Mouse (Mus musculus): ENCODE data around the gene Rai2. TPM values are rescaled to one million over a fixed set of nuclear protein-coding genes. Genes with fewer than 3 reads are reported as not detected.

Gene Rai2
- polyA plus RNA-seq, 1 experiment from 2014 or later, result 10.1 TPM

DNA sequence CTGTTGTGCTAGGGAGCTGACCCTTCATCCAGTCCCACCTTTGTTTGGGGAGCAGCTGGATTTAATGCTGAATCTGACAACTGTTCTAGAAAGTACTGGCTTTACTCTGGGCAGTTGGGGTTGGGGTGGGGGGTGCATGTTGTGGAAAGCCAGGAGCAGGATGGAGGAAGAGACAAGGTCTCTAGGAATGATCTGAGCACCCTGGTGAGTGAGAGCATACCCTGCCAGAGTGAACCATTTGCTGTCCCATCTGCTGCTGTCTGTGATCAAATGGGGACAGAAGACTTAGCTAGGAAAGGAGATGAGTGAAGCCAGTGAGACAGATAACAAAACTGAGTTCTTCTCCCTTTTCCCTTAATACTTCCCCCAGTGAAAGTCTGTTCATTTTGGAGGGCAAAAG, 13.2 kb downstream of the Rai2 start:
- H3K9ac ChIP-seq (ENCODE audit: low read depth, low read length), result no peak overlapping the region
- no peak overlapping the region for H3K4me2 ChIP-seq (ENCODE audit: low read depth, low read length)

DNA sequence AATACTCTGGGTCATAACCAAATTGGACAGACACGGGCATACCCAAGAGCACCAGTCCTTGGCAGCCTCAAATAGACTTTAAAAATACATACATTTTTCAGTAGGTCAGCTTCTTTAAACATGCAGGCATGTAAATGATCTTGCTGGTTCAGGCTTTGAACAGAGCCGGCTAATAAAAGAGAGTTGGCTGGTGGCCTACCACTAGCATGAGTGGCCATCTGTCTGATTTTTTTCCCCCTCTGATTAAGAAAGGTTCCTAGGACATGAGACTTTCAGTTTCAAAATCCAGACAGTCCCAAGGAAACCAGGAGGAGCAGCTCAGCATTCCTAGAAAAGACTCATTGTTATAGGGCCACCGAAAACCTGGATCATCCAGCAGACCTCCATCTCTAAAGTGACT, 15.0 kb downstream of the Rai2 start:
- H3K9me3 ChIP-seq (ENCODE audit: control insufficient read depth, low read length), result no peaks in the 10 kb centered on the region
- no peak for ATAC-seq
- H3K9ac ChIP-seq (ENCODE audit: low read depth, low read length), result no peak overlapping the region
- peaks cover 5% of the 10 kb centered on the region; the same call in 1 of the 2 replicates for H3K27me3 ChIP-seq (replicated peaks; ENCODE audit: control insufficient read depth, insufficient read depth, low read length)
- H3K4me3 ChIP-seq (ENCODE audit: low read length), result no peak overlapping the region
- H3K36me3 ChIP-seq (ENCODE audit: control insufficient read depth, insufficient read depth, low read length), result no peaks in the 10 kb centered on the region
- no peak overlapping the region for H3K27ac ChIP-seq (ENCODE audit: low read length)
- 75% methylated on average over 3 of the region's 3 CpGs for WGBS
- no peak overlapping the region for H3K4me2 ChIP-seq (ENCODE audit: low read depth, low read length)
- H3K4me1 ChIP-seq (ENCODE audit: control insufficient read depth, insufficient read depth, low read length), result no peaks in the 10 kb centered on the region

More for the DNA sequence above, 13.2 kb downstream of the Rai2 start:
- H3K36me3 ChIP-seq (ENCODE audit: control insufficient read depth, insufficient read depth, low read length), result no peaks in the 10 kb centered on the region
- H3K27me3 ChIP-seq (replicated peaks; ENCODE audit: control insufficient read depth, insufficient read depth, low read length), result peaks cover 5% of the 10 kb centered on the region; the same call in 1 of the 2 replicates
- H3K4me1 ChIP-seq (ENCODE audit: control insufficient read depth, insufficient read depth, low read length), result no peaks in the 10 kb centered on the region
- H3K27ac ChIP-seq (ENCODE audit: low read length), result no peak overlapping the region
- no peak for ATAC-seq
- no peak overlapping the region for H3K4me3 ChIP-seq (ENCODE audit: low read length)
- no peaks in the 10 kb centered on the region for H3K9me3 ChIP-seq (ENCODE audit: control insufficient read depth, low read length)

DNA sequence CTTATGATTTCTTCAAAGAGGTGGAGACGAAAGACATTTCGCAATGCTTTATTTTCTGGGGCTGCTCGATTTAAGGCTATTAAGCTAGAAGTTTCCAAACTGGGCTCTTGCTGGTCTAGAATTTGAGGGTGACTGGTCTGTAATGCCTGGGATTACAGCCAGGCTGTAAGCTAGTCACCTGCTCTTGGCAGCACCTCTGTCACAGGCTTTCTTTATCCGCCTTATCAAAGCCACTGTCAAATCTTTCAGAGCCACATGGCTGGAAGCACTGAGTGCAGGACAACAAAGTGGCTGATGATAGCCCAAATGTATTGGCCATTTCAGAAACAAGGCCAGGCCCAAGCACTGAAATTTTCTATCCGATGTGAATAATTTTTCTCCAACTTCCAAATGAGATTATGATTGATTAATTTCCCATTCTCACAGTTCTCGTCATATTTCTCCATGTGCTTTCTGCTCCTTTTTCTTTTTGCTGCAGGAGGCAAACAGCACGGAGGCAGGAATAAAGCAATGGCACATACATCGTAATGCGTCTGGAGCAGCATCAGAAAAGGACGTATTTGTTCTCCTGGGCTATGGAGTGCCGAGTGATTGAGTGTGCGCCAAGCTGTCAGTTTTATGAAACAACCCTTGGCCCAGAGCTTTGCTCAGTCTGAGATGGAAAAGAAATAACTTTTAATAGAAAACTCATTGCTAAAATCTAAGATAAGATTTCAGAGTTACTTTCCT, 16.9 kb downstream of the Rai2 start:
- no peak for ATAC-seq
- Histone ChIP-seq H3K9me3 (ENCODE audit: control insufficient read depth, low read length) (no peaks in the 10 kb centered on the region), H3K4me3 (ENCODE audit: low read length) (no peak overlapping the region), H3K27me3 (replicated peaks; ENCODE audit: control insufficient read depth, insufficient read depth, low read length) (peaks cover 5% of the 10 kb centered on the region; the same call in 1 of the 2 replicates), H3K4me1 (ENCODE audit: control insufficient read depth, insufficient read depth, low read length) (no peaks in the 10 kb centered on the region), H3K27ac (ENCODE audit: low read length) (no peak overlapping the region), H3K36me3 (ENCODE audit: control insufficient read depth, insufficient read depth, low read length) (no peaks in the 10 kb centered on the region), H3K9ac (ENCODE audit: low read depth, low read length) (no peak overlapping the region), H3K4me2 (ENCODE audit: low read depth, low read length) (no peak overlapping the region)
- WGBS, result 75% methylated on average over 12 of the region's 12 CpGs

DNA sequence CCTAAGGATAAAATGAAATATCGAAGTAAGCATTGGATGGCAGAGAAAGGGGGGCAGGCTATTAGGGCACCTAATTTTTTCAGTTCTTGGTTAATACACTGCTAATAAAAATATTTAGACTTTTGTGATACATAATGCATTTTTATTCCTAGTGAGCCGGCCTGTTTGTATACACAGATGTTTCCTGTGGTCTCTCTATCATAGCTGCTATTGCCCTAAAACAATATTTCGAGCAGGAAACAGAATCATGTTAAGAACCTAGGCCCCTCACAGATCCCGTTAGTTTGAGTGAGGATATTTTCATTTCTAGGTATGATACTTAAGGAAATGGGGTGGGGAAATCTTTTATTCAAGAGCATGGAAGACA, 17.4 kb downstream of the Rai2 start:
- ATAC-seq, result no peak
- 64% methylated on average over 4 of the region's 4 CpGs for WGBS

DNA sequence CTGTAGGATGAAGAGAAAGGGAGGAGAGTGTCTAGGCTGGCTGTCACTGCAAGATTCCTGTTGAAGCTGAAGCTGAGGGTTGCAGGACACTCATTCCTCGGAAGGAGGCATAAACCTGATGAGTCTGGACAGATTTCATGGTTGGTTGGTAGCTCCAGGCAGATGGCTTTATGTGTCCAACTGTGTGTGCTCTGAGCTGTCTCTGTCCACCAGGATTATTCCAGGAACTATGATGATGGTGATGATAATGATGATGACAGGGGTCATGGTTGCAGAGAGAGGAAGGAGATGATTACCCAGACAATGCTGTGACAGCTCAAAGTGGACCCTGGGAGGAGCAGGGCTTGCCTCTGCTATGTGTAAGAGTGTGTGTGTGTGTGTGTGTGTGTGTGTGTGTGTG, 22.5 kb downstream of the Rai2 start:
- H3K9me3 ChIP-seq (ENCODE audit: control insufficient read depth, low read length), result no peaks in the 10 kb centered on the region
- no peak for ATAC-seq

More for the DNA sequence above, 17.4 kb downstream of the Rai2 start:
- H3K36me3 ChIP-seq (ENCODE audit: control insufficient read depth, insufficient read depth, low read length), result no peaks in the 10 kb centered on the region
- H3K4me2 ChIP-seq (ENCODE audit: low read depth, low read length), result no peak overlapping the region
- H3K4me3 ChIP-seq (ENCODE audit: low read length), result no peak overlapping the region
- H3K27me3 ChIP-seq (replicated peaks; ENCODE audit: control insufficient read depth, insufficient read depth, low read length), result peaks cover 5% of the 10 kb centered on the region; the same call in 1 of the 2 replicates
- no peak overlapping the region for H3K9ac ChIP-seq (ENCODE audit: low read depth, low read length)
- H3K27ac ChIP-seq (ENCODE audit: low read length), result no peak overlapping the region
- H3K4me1 ChIP-seq (ENCODE audit: control insufficient read depth, insufficient read depth, low read length), result no peaks in the 10 kb centered on the region
- H3K9me3 ChIP-seq (ENCODE audit: control insufficient read depth, low read length), result no peaks in the 10 kb centered on the region

DNA sequence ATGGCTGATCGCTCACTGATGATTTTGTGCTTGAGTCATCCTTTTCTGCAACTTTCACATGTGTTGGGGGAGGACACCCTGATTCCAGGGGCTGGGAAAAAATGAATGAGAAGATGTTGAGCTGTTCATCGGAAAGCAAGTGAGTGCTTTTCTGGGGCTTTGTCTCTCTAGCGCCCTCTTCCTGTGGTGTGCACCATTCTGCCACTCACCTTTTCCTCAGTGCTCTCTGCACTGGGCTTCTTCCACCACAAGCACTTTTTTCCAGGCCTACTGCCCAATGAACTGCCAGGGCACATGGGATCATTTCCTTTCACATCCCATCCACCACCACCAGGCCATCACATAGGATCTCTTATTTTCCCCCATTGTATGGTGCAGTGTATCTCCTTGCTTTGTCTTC, 26.2 kb downstream of the Rai2 start:
- Histone ChIP-seq H3K4me3 (ENCODE audit: low read length) (no peak overlapping the region), H3K9me3 (ENCODE audit: control insufficient read depth, low read length) (no peaks in the 10 kb centered on the region), H3K36me3 (ENCODE audit: control insufficient read depth, insufficient read depth, low read length) (no peaks in the 10 kb centered on the region), H3K4me2 (ENCODE audit: low read depth, low read length) (no peak overlapping the region), H3K27ac (ENCODE audit: low read length) (no peak overlapping the region), H3K27me3 (replicated peaks; ENCODE audit: control insufficient read depth, insufficient read depth, low read length) (no peaks in the 10 kb centered on the region; the same call in 1 of the 2 replicates), H3K9ac (ENCODE audit: low read depth, low read length) (no peak overlapping the region), H3K4me1 (ENCODE audit: control insufficient read depth, insufficient read depth, low read length) (no peaks in the 10 kb centered on the region)
- WGBS, result 70% methylated on average over 3 of the region's 3 CpGs
- no peak for ATAC-seq

More for the DNA sequence above, 22.5 kb downstream of the Rai2 start:
- H3K36me3 ChIP-seq (ENCODE audit: control insufficient read depth, insufficient read depth, low read length), result no peaks in the 10 kb centered on the region
- 69% methylated on average over 1 of the region's 1 CpGs for WGBS
- H3K4me3 ChIP-seq (ENCODE audit: low read length), result no peak overlapping the region
- H3K27me3 ChIP-seq (replicated peaks; ENCODE audit: control insufficient read depth, insufficient read depth, low read length), result no peaks in the 10 kb centered on the region; the same call in 1 of the 2 replicates
- no peaks in the 10 kb centered on the region for H3K4me1 ChIP-seq (ENCODE audit: control insufficient read depth, insufficient read depth, low read length)
- H3K9ac ChIP-seq (ENCODE audit: low read depth, low read length), result no peak overlapping the region
- H3K27ac ChIP-seq (ENCODE audit: low read length), result no peak overlapping the region
- no peak overlapping the region for H3K4me2 ChIP-seq (ENCODE audit: low read depth, low read length)

DNA sequence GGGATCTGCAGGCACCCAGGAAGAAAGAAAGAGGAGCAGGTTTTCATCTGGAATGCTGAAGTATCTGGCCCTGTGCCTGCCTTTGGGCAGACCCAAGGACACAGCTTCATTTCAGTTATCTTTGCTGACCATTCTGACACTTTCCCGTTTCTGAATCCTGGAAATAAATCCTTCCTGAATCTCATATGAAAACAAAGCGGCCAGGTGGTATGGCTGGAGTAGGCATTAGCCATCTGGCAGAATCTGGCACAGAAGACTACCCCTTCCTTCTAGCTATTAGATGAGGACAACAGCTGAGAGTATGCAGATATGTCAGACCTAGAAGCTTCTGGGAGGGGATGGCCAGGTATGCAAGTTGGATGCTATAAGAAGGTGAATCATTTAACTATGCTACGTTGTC, 28.4 kb downstream of the Rai2 start:
- Histone ChIP-seq H3K27me3 (replicated peaks; ENCODE audit: control insufficient read depth, insufficient read depth, low read length) (no peaks in the 10 kb centered on the region; the same call in 1 of the 2 replicates), H3K9me3 (ENCODE audit: control insufficient read depth, low read length) (no peaks in the 10 kb centered on the region), H3K4me1 (ENCODE audit: control insufficient read depth, insufficient read depth, low read length) (no peaks in the 10 kb centered on the region), H3K9ac (ENCODE audit: low read depth, low read length) (no peak overlapping the region), H3K36me3 (ENCODE audit: control insufficient read depth, insufficient read depth, low read length) (no peaks in the 10 kb centered on the region), H3K4me2 (ENCODE audit: low read depth, low read length) (no peak overlapping the region), H3K27ac (ENCODE audit: low read length) (no peak overlapping the region), H3K4me3 (ENCODE audit: low read length) (no peak overlapping the region)
- 71% methylated on average over 3 of the region's 3 CpGs for WGBS
- no peak for ATAC-seq

DNA sequence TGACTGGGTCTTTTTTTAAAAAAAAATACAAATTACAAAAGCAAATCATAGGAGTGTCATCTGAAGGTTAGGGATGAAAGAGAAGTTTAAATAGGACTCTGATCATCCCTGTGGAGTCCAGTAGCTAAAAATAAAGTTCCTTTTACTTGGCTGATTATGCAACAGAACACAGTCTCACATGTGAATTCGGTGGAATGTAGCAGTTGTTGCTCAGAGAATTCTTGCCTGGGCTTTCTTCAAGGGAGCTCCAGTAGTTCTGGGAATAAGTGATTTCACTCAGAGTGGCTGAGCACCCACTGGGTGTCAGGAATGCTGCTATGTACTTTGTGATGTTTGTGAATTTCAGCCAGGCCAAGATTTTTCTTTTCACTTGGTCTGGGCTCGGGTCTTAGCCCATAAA, 30.5 kb downstream of the Rai2 start:
- H3K4me3 ChIP-seq (ENCODE audit: low read length), result no peak overlapping the region
- H3K4me2 ChIP-seq (ENCODE audit: low read depth, low read length), result no peak overlapping the region
- H3K9ac ChIP-seq (ENCODE audit: low read depth, low read length), result no peak overlapping the region
- no peaks in the 10 kb centered on the region; the same call in 1 of the 2 replicates for H3K27me3 ChIP-seq (replicated peaks; ENCODE audit: control insufficient read depth, insufficient read depth, low read length)
- no peaks in the 10 kb centered on the region for H3K36me3 ChIP-seq (ENCODE audit: control insufficient read depth, insufficient read depth, low read length)
- no peaks in the 10 kb centered on the region for H3K9me3 ChIP-seq (ENCODE audit: control insufficient read depth, low read length)
- WGBS, result 64% methylated on average over 2 of the region's 2 CpGs
- H3K4me1 ChIP-seq (ENCODE audit: control insufficient read depth, insufficient read depth, low read length), result no peaks in the 10 kb centered on the region
- ATAC-seq, result no peak
- no peak overlapping the region for H3K27ac ChIP-seq (ENCODE audit: low read length)

DNA sequence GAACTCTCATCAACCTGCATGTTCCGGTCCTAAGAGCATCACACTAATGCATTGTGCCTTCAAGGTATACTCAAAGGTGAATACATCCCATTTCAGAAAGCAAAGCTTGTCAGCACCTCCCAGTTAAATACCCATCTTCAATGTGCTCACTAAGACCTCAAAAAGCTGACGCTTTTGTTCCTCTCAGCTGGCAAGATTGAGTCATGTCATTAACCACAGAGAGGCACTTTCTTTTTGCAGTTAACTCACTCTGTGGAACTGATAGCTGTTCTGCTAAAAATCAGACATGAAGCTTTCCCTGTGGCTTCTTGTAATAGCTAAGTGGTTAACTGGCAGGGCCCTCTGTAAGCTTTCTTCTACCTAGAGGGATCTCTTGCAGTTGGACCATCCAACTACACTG, 36.6 kb downstream of the Rai2 start:
- Histone ChIP-seq H3K27me3 (replicated peaks; ENCODE audit: control insufficient read depth, insufficient read depth, low read length) (0 out of 2 replicates have a peak, but pooled peaks cover 3% of the 10 kb centered on the region), H3K36me3 (ENCODE audit: control insufficient read depth, insufficient read depth, low read length) (no peaks in the 10 kb centered on the region), H3K27ac (ENCODE audit: low read length) (no peak overlapping the region), H3K4me2 (ENCODE audit: low read depth, low read length) (no peak overlapping the region), H3K9me3 (ENCODE audit: control insufficient read depth, low read length) (no peaks in the 10 kb centered on the region), H3K4me1 (ENCODE audit: control insufficient read depth, insufficient read depth, low read length) (no peaks in the 10 kb centered on the region), H3K9ac (ENCODE audit: low read depth, low read length) (no peak overlapping the region), H3K4me3 (ENCODE audit: low read length) (no peak overlapping the region)
- 83% methylated on average over 2 of the region's 2 CpGs for WGBS
- no peak for ATAC-seq

Measured in intestine, embryonic 16.5 days (tissue).